Mouse (Mus musculus): ENCODE measurements at regions not wholly inside any gene's neighbourhood (a gene's known extent, or its start where the extent isn't known, plus 50 kb on each side); places are given as distances from the start of the nearest gene placed in this dataset.

DNA sequence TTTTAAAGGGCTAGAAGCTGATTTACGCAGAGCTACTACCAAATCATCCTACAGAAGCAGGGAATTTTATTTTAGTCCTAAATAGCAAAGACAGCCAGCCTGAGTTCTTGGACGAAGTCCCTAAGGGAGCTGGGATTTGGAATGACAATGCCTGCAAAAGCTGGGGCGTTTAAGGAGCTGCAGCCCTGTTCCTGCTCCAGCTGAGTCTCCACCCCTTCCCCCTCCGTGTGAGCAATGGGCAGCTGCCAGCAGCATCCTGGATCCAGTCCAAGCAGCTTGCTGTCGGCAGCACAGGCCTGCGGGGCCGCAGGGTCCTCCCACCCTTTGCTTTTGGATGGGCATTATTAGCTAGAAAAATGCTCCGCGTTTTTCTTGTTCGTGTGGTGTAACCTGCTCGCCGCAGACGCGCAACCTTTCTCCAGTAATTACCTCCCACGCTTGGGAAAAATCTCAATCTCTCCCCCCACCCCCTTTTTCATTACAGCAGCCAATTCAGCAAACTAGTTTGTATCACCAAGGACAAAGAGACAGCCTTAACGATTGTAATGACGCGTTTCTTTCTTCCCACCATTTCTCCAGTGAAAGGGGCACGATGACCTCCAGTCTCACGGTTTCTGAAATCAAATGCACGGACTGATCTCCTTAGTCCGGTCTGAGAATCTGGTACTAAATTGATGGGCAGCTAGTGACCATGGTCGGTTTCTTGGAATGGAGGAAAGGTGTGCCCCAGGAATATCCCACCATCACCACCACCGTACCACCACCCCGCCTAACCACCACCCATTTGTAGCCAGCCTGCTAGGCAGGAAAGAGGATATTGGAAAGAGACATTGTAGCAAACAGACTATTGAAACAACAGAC lies 78.5 kb upstream of the Med14 start:
- DNase-seq (ENCODE audit: extremely low spot score in 1 of 2, low spot score in 1 of 2): peak; percentile 70 to 84

DNA sequence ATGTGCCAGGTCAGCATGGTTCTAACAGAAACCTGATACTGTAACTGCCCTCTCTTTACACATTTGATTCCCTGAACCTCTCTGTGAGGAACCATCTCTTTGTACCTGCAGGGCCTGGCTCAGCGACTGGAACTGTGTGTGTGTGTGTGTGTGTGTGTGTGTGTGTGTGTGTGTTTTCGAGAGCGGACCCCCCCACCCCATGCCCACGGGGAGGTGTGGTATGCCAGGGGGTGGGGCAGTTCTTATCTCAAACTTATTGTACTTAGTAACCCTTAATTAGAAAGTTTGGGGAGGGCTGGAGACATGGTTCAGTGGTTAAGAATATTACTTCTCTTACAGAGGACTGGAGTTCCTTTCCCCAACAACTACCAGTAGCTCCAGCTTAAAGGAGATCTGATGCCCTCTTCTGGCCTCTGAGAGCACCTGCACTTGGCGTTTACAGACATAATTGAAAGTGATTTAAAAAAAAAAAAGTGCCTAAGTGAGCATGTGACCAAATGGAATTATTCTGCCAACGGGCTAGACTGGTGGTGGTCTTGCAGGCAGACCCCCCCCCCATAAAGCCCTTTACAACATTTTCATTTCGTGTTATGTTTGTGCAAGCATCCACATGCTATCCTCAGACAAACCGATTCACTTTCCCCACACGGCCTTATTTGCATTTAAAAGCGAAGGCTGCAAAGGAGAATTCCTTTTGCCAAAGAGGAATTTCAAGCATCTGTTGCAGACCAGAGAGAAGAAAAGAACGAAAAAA lies 77.7 kb upstream of the Med14 start:
- DNase-seq (ENCODE audit: extremely low spot score in 1 of 2, low spot score in 1 of 2): peak; percentile 9 to 76

DNA sequence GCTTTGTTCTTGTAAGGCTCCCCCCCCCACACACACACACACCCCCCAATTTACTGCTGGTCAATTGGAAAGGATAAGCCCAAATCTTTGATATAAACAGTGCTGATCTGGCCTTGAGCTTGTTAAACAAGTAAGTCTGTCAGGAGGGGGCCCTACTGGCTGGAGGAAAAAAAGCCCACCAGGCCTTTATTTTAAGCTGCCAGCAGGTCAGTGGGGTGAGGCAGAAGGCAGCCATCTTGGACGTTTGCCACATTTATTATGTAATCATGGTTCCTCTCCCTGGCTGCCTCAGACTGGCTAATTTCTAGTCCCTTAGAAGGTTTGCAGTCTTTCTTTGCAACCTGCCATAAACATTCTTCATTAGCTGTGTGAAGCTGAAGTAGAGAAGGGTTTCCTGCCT lies 75.9 kb upstream of the Med14 start:
- no peak for DNase-seq (ENCODE audit: extremely low spot score in 1 of 2, low spot score in 1 of 2)

DNA sequence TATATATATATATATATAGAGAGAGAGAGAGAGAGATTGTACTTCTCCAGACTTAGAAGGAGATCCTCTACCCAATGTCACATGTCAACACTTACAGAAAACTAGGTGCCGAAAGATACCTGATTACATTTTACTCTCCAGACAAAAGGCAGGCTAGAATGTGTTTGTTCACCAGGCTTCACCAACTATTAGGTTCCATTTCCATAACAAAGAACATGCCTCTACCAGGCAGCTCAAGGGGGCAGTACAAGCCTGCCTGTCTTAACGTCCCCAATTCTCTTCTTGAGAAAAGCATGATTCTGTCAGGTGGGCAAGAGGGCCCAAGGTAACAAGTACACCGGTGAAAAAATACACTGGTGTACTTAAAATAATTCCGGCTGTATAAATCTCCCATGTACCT lies 72.8 kb upstream of the Med14 start:
- DNase-seq (ENCODE audit: extremely low spot score in 1 of 2, low spot score in 1 of 2): no peak

DNA sequence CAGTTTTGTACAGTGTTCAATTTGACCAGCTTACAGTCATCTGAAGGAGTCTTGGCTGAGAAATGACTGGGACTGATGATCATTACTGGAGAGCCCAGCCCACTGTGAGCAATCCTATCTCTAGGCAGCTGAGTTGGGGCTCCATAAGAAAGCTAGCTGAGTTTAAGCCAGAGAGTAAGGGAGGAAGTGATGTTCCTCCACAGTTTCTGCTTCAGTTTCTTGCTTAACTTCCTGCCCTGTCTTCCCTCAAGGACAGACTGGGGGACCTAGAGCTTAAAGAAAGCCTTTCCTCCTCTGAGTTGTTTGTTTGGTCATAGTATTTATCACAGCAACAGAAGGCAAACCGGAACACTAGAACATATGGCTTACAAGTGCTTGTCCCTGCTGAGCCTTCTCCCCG lies 70.8 kb upstream of the Med14 start:
- no peak for DNase-seq (ENCODE audit: extremely low spot score in 1 of 2, low spot score in 1 of 2)

DNA sequence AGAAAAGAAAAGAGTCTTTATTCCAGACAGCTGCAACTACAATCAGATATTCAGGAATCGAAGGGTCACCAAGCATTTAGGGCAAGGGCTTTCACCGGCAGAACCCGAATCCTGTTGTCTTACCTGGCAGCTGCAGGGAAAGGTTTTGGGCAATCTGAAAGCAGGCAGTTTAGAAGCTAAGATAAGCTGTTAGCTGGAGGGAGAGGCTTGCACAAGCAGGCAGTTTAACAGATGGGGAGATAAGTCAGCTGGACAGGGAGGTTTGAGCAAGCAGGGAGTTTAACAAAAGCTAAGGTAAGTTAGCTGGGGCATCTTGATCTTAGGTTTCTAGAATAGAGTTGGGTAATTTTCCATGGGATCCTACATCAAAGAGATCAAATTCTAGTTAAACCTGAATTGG lies 67.3 kb upstream of the Med14 start:
- DNase-seq (ENCODE audit: extremely low spot score in 1 of 2, low spot score in 1 of 2): no peak

DNA sequence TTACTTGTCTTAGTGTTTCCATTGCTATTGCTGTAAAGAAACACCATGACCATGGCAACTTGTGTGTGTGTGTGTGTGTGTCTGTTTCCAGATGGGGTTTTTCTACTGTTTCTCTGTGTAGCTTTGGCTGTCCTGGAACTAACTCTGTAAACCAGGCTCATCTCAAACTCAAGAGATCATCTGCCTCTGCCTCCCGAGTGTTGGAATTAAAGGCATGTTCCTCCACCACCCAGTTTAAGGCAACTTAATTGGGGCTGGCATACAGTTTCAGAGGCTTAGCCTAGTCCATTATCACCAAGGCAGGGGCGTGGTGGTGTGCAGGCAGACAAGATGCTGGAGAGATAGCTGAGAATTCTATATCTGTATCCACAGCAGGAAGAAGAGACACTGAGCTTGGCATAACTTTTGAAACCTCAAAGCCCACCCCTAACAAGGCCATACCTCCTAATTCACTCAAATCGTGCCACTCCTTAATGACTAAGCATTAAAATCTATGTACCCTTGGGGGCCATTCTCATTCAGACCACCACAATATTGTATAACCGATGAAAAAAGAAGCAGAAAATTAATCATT lies 65.5 kb upstream of the Med14 start:
- DNase-seq (ENCODE audit: extremely low spot score in 1 of 2, low spot score in 1 of 2): no peak

DNA sequence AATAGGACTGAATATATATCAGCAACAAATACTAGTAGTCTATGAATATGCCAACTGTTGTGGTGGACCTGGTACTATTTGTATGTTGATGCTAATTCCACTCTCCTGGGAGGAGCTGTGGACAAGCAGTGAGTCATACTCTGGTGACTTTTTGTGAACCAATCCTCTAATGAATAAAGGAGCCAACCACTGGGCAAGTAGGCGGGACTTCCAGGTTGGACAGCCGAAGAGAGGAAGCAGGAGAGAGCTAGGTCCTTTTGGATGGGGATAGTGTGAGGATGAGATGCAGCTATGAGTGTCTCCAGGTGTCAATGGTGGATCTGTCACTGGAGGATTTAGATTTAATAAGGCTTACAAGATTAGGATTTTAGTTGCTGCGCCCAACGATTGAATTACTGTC lies 64.8 kb upstream of the Med14 start:
- no peak for DNase-seq (ENCODE audit: extremely low spot score in 1 of 2, low spot score in 1 of 2)

DNA sequence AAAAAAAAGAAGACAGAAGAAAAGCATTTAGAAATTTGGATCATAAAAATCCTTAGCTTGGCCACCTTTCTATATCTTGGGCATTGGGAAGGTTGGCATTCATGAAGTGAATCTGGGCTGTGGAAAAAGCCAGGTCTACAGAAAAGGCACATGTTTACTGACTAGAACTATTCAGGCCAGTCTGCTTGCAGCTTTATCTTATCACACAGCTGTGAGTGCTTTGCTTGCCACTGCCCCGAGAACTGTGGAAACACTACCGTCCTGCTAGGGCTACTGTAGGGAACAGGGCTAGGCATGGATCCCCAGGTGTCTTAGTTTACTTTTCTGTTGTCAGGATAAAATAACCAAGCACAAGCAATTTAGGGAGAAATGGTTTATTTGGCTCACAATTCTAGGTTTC lies 63.4 kb upstream of the Med14 start:
- DNase-seq (ENCODE audit: extremely low spot score in 1 of 2, low spot score in 1 of 2): no peak

DNA sequence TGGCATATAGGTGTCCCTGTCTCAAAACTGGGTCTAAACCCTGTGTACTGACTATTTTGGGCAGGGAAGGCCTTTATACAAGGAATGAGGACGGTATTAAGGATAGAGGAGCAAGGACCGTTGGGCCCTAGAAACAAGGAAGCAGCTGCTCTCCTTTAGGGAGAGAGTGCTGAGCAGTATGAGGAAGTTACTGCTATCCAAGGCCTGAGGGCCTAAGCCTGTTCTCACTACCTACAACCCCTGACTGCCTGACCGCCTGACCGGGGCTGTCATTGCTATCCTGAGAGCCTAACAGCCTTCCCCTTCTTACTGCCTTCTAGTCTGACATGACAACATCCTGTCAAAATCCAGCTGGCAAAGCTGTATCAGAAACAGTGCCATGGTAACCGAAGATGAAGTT lies 62.6 kb upstream of the Med14 start:
- no peak for DNase-seq (ENCODE audit: extremely low spot score in 1 of 2, low spot score in 1 of 2)

DNA sequence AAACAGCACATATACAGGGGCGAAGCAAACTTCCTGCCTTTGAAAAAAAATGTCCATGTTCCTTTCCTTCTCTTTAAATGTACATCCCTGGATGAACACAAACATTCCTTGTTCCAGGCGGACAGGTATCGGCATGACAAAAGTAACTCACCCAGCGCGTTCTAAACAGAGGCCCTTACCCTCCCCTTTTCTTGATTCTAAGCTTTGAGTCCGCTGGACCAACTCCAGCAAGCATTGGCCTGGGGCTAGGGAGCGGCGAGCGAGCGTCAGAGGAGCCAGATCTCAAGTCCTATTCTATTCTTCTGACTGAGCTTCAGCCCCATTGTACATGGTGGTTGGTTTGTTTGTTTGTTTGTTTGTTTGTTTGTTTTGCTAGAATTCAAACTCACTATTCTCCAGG lies 60.9 kb upstream of the Med14 start:
- DNase-seq (ENCODE audit: extremely low spot score in 1 of 2, low spot score in 1 of 2): no peak

DNA sequence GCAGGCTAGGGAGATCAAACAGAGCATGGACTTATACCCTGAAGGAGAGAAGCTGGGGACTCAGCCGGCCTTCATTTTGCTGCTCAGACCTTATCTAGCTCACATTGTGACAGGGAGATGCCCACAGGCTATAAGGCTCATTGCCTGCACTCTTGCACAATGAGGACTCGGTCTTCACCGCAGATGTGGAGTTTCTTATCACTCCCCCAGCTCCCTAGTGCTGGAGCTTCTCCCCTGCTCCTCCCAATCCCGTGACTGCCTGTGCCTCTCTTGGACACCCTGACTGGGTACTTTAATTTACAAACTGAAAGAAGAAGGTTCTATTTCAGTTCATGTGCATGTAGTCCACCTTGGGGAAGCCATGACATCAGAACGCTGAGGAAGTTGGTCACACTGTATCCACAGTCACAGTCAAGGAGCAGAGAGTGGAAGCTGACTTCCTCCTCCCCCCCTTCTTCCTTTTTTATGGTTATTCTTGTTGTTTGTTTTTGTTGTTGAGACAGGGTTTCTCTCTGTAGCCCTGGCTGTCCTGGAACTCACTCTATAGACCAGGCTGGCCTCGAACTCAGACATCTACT lies 51.3 kb upstream of the Med14 start:
- DNase-seq (ENCODE audit: extremely low spot score in 1 of 2, low spot score in 1 of 2): no peak

All from frontal cortex, adult 2 months (tissue).